ENCODE assay signal across 18 mouse cellular contexts in genomic region chr6:34225004-34225599, GRCm38 (mm10). TPM values are rescaled to one million over a fixed set of nuclear protein-coding genes. Genes with fewer than 3 reads are reported as not detected.
DNase-seq lines count a peak whose midpoint lies in the region; ATAC-seq and TF ChIP-seq lines count a peak whose summit lies in the region.
"Had no signal": no experiment of that assay in that cellular context is flagged by ENCODE, and none has a peak within 500 bp of the region (broad histone marks: within the 10 kb centered on the region; RNA-seq: fewer than 3 reads in every experiment).

No protein-coding gene starts in this region.

- in situ Hi-C loops in ES-E14 (cut with MboI; ENCODE audit: low sequenced_read_pairs in 2 of 2, unreplicated experiment in 2 of 2): no loop called here

- no peaks in the 10 kb centered on the region for H3K27me3 ChIP-seq in cerebellum, adult 2 months (ENCODE audit: control insufficient read depth, insufficient read depth, low read length)
- no peaks in the 10 kb centered on the region for H3K27me3 ChIP-seq in liver, embryonic 14.5 days (ENCODE audit: control insufficient read depth, insufficient read depth, low read length)
- H3K27me3 ChIP-seq in liver, embryonic 11.5 days (replicated peaks; ENCODE audit: control insufficient read depth, insufficient read depth, low read length): no peaks in the 10 kb centered on the region
- no peaks in the 10 kb centered on the region for H3K27me3 ChIP-seq in small intestine, adult 2 months (ENCODE audit: control insufficient read depth, insufficient read depth, low read length)
- H3K27me3 ChIP-seq: embryonic facial prominence, embryonic 12.5 days; heart, embryonic 13.5 days had no signal

- no peak for ATAC-seq in liver, embryonic 14.5 days (ENCODE audit: insufficient read depth)
- ATAC-seq in liver, embryonic 11.5 days (replicated peaks; ENCODE audit: low FRiP score): no peak
- ATAC-seq: intestine, embryonic 16.5 days had no signal

- H3K9ac ChIP-seq in liver, embryonic 14.5 days (replicated peaks): no peak overlapping the region
- H3K9ac ChIP-seq in liver, embryonic 11.5 days (ENCODE audit: low read depth, low read length): no peak overlapping the region
- no peak overlapping the region for H3K9ac ChIP-seq in ES-E14 (ENCODE audit: insufficient read depth, low read depth, low read length, poor library complexity, severe bottlenecking)
- H3K9ac ChIP-seq: embryonic facial prominence, embryonic 12.5 days; heart, embryonic 13.5 days had no signal

- H3K4me1 ChIP-seq in cerebellum, adult 2 months (ENCODE audit: control insufficient read depth, insufficient read depth, low read length): no peaks in the 10 kb centered on the region
- no peaks in the 10 kb centered on the region for H3K4me1 ChIP-seq in liver, embryonic 14.5 days (replicated peaks; ENCODE audit: control insufficient read depth in 2 of 2, insufficient read depth in 2 of 2, low read length in 1 of 2)
- no peaks in the 10 kb centered on the region for H3K4me1 ChIP-seq in liver, embryonic 11.5 days (replicated peaks; ENCODE audit: control insufficient read depth, insufficient read depth, low read length)
- H3K4me1 ChIP-seq in ES-E14 (ENCODE audit: control insufficient read depth in 2 of 2, insufficient read depth in 2 of 2, low read length in 2 of 2, poor library complexity in 1 of 2): peaks cover 0 to 8% of the 10 kb centered on the region in 2 experiments; a peak in 1 of 4 replicates
- no peaks in the 10 kb centered on the region for H3K4me1 ChIP-seq in small intestine, adult 2 months (ENCODE audit: control insufficient read depth, insufficient read depth, insufficient read length, low read length)
- H3K4me1 ChIP-seq: embryonic facial prominence, embryonic 12.5 days had no signal

- TF ChIP-seq POLR2A in cerebellum, adult 2 months (IDR thresholded peaks at IDR 0.05; ENCODE audit: borderline replicate concordance, insufficient read depth, low read length): no peak
- no peak for TF ChIP-seq POLR2A in small intestine, adult 2 months (IDR thresholded peaks at IDR 0.05; ENCODE audit: low read depth, low read length)

- no peak overlapping the region for H3K4me2 ChIP-seq in liver, embryonic 14.5 days (ENCODE audit: low read depth)
- no peak overlapping the region for H3K4me2 ChIP-seq in liver, embryonic 11.5 days
- H3K4me2 ChIP-seq: embryonic facial prominence, embryonic 12.5 days; heart, embryonic 13.5 days had no signal

- no peak for TF ChIP-seq EP300 in liver, embryonic 14.5 days (IDR thresholded peaks at IDR 0.05; ENCODE audit: low read depth)

- H3K4me3 ChIP-seq in cerebellum, adult 2 months (replicated peaks; ENCODE audit: insufficient read depth, low read depth, low read length): no peak overlapping the region
- H3K4me3 ChIP-seq in liver, embryonic 14.5 days (ENCODE audit: insufficient read depth in 1 of 2, low read depth in 2 of 2, low read length in 2 of 2): no peak overlapping the region
- no peak overlapping the region for H3K4me3 ChIP-seq in liver, embryonic 11.5 days (ENCODE audit: low read depth, low read length)
- H3K4me3 ChIP-seq in ES-E14 (ENCODE audit: insufficient read depth in 1 of 2, low read depth in 1 of 2, low read length in 2 of 2, poor library complexity in 1 of 2, severe bottlenecking in 1 of 2): no peak overlapping the region
- H3K4me3 ChIP-seq in small intestine, adult 2 months (ENCODE audit: low read depth, low read length): no peak overlapping the region
- H3K4me3 ChIP-seq: embryonic facial prominence, embryonic 12.5 days; heart, embryonic 13.5 days; hindbrain, embryonic 10.5 days had no signal

- H3K9me3 ChIP-seq in liver, embryonic 14.5 days (ENCODE audit: control insufficient read depth, low read length): no peaks in the 10 kb centered on the region; the same call in none of the 2 replicates
- no peaks in the 10 kb centered on the region for H3K9me3 ChIP-seq in liver, embryonic 11.5 days (ENCODE audit: control insufficient read depth, low read length)
- H3K9me3 ChIP-seq in ES-E14 (ENCODE audit: control insufficient read depth, insufficient read depth, low read depth, low read length): no peaks in the 10 kb centered on the region

- no peaks in the 10 kb centered on the region for H3K36me3 ChIP-seq in liver, embryonic 14.5 days (replicated peaks; ENCODE audit: control insufficient read depth, insufficient read depth, low read depth)
- no peaks in the 10 kb centered on the region for H3K36me3 ChIP-seq in liver, embryonic 11.5 days (ENCODE audit: control insufficient read depth, insufficient read depth, low read length)
- no peaks in the 10 kb centered on the region for H3K36me3 ChIP-seq in ES-E14 (ENCODE audit: control insufficient read depth, insufficient read depth, low read length, poor library complexity, severe bottlenecking)
- no peaks in the 10 kb centered on the region for H3K36me3 ChIP-seq in small intestine, adult 2 months (ENCODE audit: control insufficient read depth, insufficient read depth, low read length)
- H3K36me3 ChIP-seq: embryonic facial prominence, embryonic 12.5 days; heart, embryonic 13.5 days; hindbrain, embryonic 10.5 days had no signal

- no peak overlapping the region for H3K27ac ChIP-seq in cerebellum, adult 2 months (ENCODE audit: insufficient read depth, low read length)
- H3K27ac ChIP-seq in liver, embryonic 14.5 days: no peak overlapping the region
- no peak overlapping the region for H3K27ac ChIP-seq in liver, embryonic 11.5 days (ENCODE audit: low read depth, low read length)
- no peak overlapping the region for H3K27ac ChIP-seq in ES-E14 (ENCODE audit: insufficient read depth, low read depth, low read length, poor library complexity, severe bottlenecking)
- no peak overlapping the region for H3K27ac ChIP-seq in small intestine, adult 2 months (ENCODE audit: insufficient read depth, low read depth, low read length)
- H3K27ac ChIP-seq: embryonic facial prominence, embryonic 12.5 days; heart, embryonic 13.5 days; hindbrain, embryonic 10.5 days had no signal

- 95% methylated on average over 3 of the region's 3 CpGs for WGBS in cerebellum, adult 2 months
- 76% methylated on average over 3 of the region's 3 CpGs for WGBS in liver, embryonic 14.5 days (ENCODE audit: insufficient replicate concordance)
- 93% methylated on average over 3 of the region's 3 CpGs for WGBS in liver, embryonic 11.5 days
- 95% methylated on average over 3 of the region's 3 CpGs for WGBS in small intestine, adult 2 months

- no peak for DNase-seq in cerebellum, adult 2 months
- no peak for DNase-seq in cerebellum, adult 8-10 months
- no peak for DNase-seq in liver, embryonic 14.5 days (ENCODE audit: low read depth in 3 of 3, low spot score in 3 of 3)
- DNase-seq in liver, embryonic 11.5 days (ENCODE audit: low spot score): no peak
- no peak for DNase-seq in ES-E14 (ENCODE audit: low read depth, low spot score)
- no peak for DNase-seq in embryo, embryonic 11 days
- no peak for DNase-seq in yolk sac, embryonic 10.5 days (ENCODE audit: low spot score)
- DNase-seq: cerebellum, adult 11 months; gastrocnemius, postnatal 25 days; kidney, postnatal 14 days; layer of hippocampus, postnatal 36 days; midbrain, embryonic 14.5 days; right cerebral cortex, postnatal 14 days had no signal

- TF ChIP-seq CTCF in cerebellum, adult 2 months (IDR thresholded peaks at IDR 0.05; ENCODE audit: borderline replicate concordance, insufficient read depth, low read depth, low read length): 0 out of 2 replicates have a peak, but pooled peaks have one; percentile 9
- TF ChIP-seq CTCF in liver, embryonic 14.5 days (IDR thresholded peaks at IDR 0.05; ENCODE audit: low read depth): peak; percentile 65
- peak; percentile 27; the same call in 1 of the 2 replicates for TF ChIP-seq CTCF in small intestine, adult 2 months (IDR thresholded peaks at IDR 0.05; ENCODE audit: extremely low read depth, insufficient read length, insufficient replicate concordance, low read depth, low read length)

TF ChIP-seq in ES-E14, 5 proteins besides CTCF, POLR2A, EP300 and RAD21:
- no peak for TF ChIP-seq ZNF384 (IDR thresholded peaks at IDR 0.05; ENCODE audit: low read depth, low read length)
- TF ChIP-seq ZC3H11A (IDR thresholded peaks at IDR 0.05; ENCODE audit: borderline replicate concordance, low read depth, low read length): 0 out of 2 replicates have a peak, but pooled peaks have one; percentile 13
- TF ChIP-seq CHD2 (IDR thresholded peaks at IDR 0.05; ENCODE audit: low read depth, low read length): no peak
- no peak for TF ChIP-seq HCFC1 (IDR thresholded peaks at IDR 0.05; ENCODE audit: borderline replicate concordance, insufficient read depth, low read length)
- TF ChIP-seq MAFK (IDR thresholded peaks at IDR 0.05; ENCODE audit: insufficient read depth, low read depth, low read length): no peak

RNA-seq across cellular contexts. Expression of gene Slc35b4, which starts 48.2 kb away (rescaled TPM):
- 45.8 and 46.4 TPM in 2 replicates for polyA plus RNA-seq in cerebellum, adult 2 months (2012; rRNA removed)
- 7.8 and 8.4 TPM in 2 replicates for polyA plus RNA-seq in liver, embryonic 14.5 days (2012; rRNA removed)
- polyA plus RNA-seq in liver, embryonic 14.5 days (2014; fragmentation: Nextera tagmentation; extraction: Ambion mirVana): 17.0 and 20.6 TPM in 2 replicates
- polyA plus RNA-seq in liver, embryonic 11.5 days (2014; fragmentation: Nextera tagmentation; extraction: Ambion mirVana): 37.5 and 41.6 TPM in 2 replicates
- 27.4 and 28.1 TPM in 2 replicates for total RNA-seq in ES-E14 (2012; rRNA removed)
- 2.4 and 4.3 TPM in 2 replicates for polyA plus RNA-seq in small intestine, adult 2 months (2012; rRNA removed)

Comparison
In these comparisons a context has a peak if more than half of its experiments do, and no peak if none do; other contexts are left out.
1. CTCF ChIP-seq: peak in every context shown above with its lines; median percentile 65 in liver, embryonic 14.5 days; 27 in small intestine, adult 2 months; 9 in cerebellum, adult 2 months.